Mouse (Mus musculus): Measurements from ENCODE around the gene Olfr1297. TPM values are rescaled to one million over a fixed set of nuclear protein-coding genes. Genes with fewer than 3 reads are reported as not detected.

Olfr1297 gene
- polyA plus RNA-seq (2015; fragmentation: Nextera tagmentation; extraction: Ambion mirVana), result 0.12 TPM in 1 of 2 replicates, not detected in the other

DNA sequence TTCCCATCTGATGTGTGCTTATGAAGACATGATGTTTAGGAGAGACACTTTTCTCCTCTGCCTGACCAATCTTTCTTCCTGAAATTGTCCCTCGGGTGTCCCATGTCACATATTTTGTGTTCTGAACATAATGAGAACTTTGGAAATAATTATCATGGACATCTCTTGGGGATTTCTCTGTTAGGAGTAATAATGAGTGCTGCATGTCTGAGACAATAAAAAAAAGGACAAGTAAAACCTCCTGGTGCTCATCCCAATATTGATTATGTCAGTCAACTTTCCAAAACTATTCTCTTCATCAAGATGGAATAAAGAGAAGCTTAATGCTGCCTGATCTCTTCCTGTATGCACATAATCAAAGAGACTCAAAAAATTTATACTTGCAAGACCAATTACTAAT is at the start of gene Olfr1297:
Olfr1297 (minus strand) TSS at position 101 of the 400 bp plus-strand sequence.
- Histone ChIP-seq H3K27ac (replicated peaks) (no peak within 1 kb of the TSS), H3K4me1 (no peaks in the 10 kb centered on the region), H3K9me3 (replicated peaks) (no peaks in the 10 kb centered on the region), H3K27me3 (no peaks in the 10 kb centered on the region), H3K4me3 (replicated peaks) (no peak within 1 kb of the TSS), H3K9ac (no peak within 1 kb of the TSS), H3K36me3 (no peaks in the 10 kb centered on the region), H3K4me2 (replicated peaks) (no peak within 1 kb of the TSS)
- ATAC-seq (ENCODE audit: insufficient number of reproducible peaks, low FRiP score, low TSS enrichment, low read depth), result no peak
- WGBS, result 87% methylated on average over 1 of the region's 1 CpGs

DNA sequence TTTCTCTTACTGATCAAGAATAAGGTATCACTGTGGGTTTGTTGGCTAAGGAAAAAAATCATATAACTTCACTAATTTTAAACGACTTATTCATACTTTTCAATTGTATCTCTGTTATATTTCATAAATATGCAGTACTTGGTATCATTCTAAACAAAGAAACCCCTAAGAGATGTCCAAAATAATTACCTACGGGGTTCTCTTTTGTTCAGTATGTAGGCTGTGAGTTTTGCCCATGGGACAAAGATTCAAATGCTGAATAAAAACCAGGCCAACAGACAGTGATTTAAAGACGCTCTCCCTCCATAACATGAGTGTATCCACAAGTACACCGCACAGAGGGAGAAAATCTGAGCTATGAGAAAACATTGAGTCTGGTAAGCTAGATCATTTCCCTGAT is 34.8 kb upstream of the Olfr1297 start, which contains the start of gene Olfr1299:
Olfr1299 (plus strand) TSS at position 301 of the 400 bp plus-strand sequence.
- Histone ChIP-seq H3K36me3 (no peaks in the 10 kb centered on the region), H3K4me1 (no peaks in the 10 kb centered on the region), H3K27me3 (no peaks in the 10 kb centered on the region), H3K4me2 (replicated peaks) (no peak within 1 kb of the TSS), H3K4me3 (replicated peaks) (no peak within 1 kb of the TSS), H3K9ac (no peak within 1 kb of the TSS), H3K9me3 (replicated peaks) (no peaks in the 10 kb centered on the region), H3K27ac (replicated peaks) (no peak within 1 kb of the TSS)
- 71% methylated on average over 4 of the region's 4 CpGs for WGBS
- ATAC-seq (ENCODE audit: insufficient number of reproducible peaks, low FRiP score, low TSS enrichment, low read depth), result no peak

GRCm38 (mm10) chr2:111649101-111649500 is 22.8 kb upstream of the Olfr1297 start, which contains the start of gene Olfr1298:
Gene Olfr1298 (minus strand): TSS chr2:111649201.
- Histone ChIP-seq H3K4me3 (replicated peaks) (no peak within 1 kb of the TSS), H3K27ac (replicated peaks) (no peak within 1 kb of the TSS), H3K9me3 (replicated peaks) (no peaks in the 10 kb centered on the region), H3K36me3 (no peaks in the 10 kb centered on the region), H3K4me1 (no peaks in the 10 kb centered on the region), H3K9ac (no peak within 1 kb of the TSS), H3K27me3 (no peaks in the 10 kb centered on the region), H3K4me2 (replicated peaks) (no peak within 1 kb of the TSS)
- no peak for ATAC-seq (ENCODE audit: insufficient number of reproducible peaks, low FRiP score, low TSS enrichment, low read depth)
- WGBS, result 74% methylated on average over 1 of the region's 1 CpGs

DNA sequence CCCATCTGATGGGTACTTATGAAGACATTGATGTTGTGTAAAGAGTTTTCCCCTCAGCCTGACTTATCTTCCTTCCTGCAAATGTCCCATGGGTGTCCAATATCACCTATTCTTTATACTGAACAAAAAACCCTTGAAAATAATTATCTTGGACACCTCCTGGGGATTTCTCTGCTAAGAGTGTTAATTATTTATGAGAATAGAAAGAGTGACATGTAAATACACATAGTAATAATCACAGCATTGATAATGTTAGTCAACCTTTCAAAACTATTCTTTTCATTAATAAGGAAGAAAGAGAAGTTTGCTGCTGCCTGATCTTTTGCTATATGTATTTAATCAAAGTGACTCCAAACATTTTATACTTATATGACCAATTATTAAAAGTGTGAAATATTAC is 56.7 kb downstream of the Olfr1297 start, which contains the start of gene Olfr1295:
Olfr1295 (minus strand) TSS at position 101 of the 400 bp plus-strand sequence.
- Histone ChIP-seq H3K27ac (replicated peaks) (no peak within 1 kb of the TSS), H3K9me3 (replicated peaks) (no peaks in the 10 kb centered on the region)
- no peak for ATAC-seq (ENCODE audit: insufficient number of reproducible peaks, low FRiP score, low TSS enrichment, low read depth)

More for the DNA sequence above, 56.7 kb downstream of the Olfr1297 start, which contains the start of gene Olfr1295:
- no peak within 1 kb of the TSS for H3K4me3 ChIP-seq (replicated peaks)
- H3K36me3 ChIP-seq, result no peaks in the 10 kb centered on the region
- H3K4me2 ChIP-seq (replicated peaks), result no peak within 1 kb of the TSS
- H3K27me3 ChIP-seq, result no peaks in the 10 kb centered on the region
- H3K4me1 ChIP-seq, result no peaks in the 10 kb centered on the region
- H3K9ac ChIP-seq, result no peak within 1 kb of the TSS

Other genes with a start within 250 kb of the Olfr1297 start
- gene Olfr1286, start 203.4 kb downstream of the Olfr1297 start, polyA plus RNA-seq (2015; fragmentation: Nextera tagmentation; extraction: Ambion mirVana), result not detected in 2 replicates
- not detected in 2 replicates for gene Olfr1287, start 177.4 kb downstream of the Olfr1297 start, polyA plus RNA-seq (2015; fragmentation: Nextera tagmentation; extraction: Ambion mirVana)
- not detected in 2 replicates for gene Olfr1288, start 152.4 kb downstream of the Olfr1297 start, polyA plus RNA-seq (2015; fragmentation: Nextera tagmentation; extraction: Ambion mirVana)
- not detected in 2 replicates for gene Olfr1289, start 145.7 kb downstream of the Olfr1297 start, polyA plus RNA-seq (2015; fragmentation: Nextera tagmentation; extraction: Ambion mirVana)
- gene Olfr1290, start 132.7 kb downstream of the Olfr1297 start, polyA plus RNA-seq (2015; fragmentation: Nextera tagmentation; extraction: Ambion mirVana), result not detected in 2 replicates
- gene Olfr1291-ps1, start 129.3 kb downstream of the Olfr1297 start, polyA plus RNA-seq (2015; fragmentation: Nextera tagmentation; extraction: Ambion mirVana), result 0.04 TPM in 1 of 2 replicates, not detected in the other
- not detected in 2 replicates for gene Olfr1293-ps, start 101.3 kb downstream of the Olfr1297 start, polyA plus RNA-seq (2015; fragmentation: Nextera tagmentation; extraction: Ambion mirVana)
- not detected in 2 replicates for gene Olfr1294, start 86.2 kb downstream of the Olfr1297 start, polyA plus RNA-seq (2015; fragmentation: Nextera tagmentation; extraction: Ambion mirVana)
- gene Olfr1295, start 56.8 kb downstream of the Olfr1297 start, polyA plus RNA-seq (2015; fragmentation: Nextera tagmentation; extraction: Ambion mirVana), result not detected in 2 replicates
- not detected in 2 replicates for gene Olfr1298, start 22.7 kb upstream of the Olfr1297 start, polyA plus RNA-seq (2015; fragmentation: Nextera tagmentation; extraction: Ambion mirVana)
- gene Olfr1299, start 34.9 kb upstream of the Olfr1297 start, polyA plus RNA-seq (2015; fragmentation: Nextera tagmentation; extraction: Ambion mirVana), result not detected in 2 replicates
- gene Olfr1301, start 124.5 kb upstream of the Olfr1297 start, polyA plus RNA-seq (2015; fragmentation: Nextera tagmentation; extraction: Ambion mirVana), result not detected in 2 replicates
- gene Olfr1302, start 150.9 kb upstream of the Olfr1297 start, polyA plus RNA-seq (2015; fragmentation: Nextera tagmentation; extraction: Ambion mirVana), result not detected in 2 replicates
- not detected in 2 replicates for gene Olfr1303, start 193.8 kb upstream of the Olfr1297 start, polyA plus RNA-seq (2015; fragmentation: Nextera tagmentation; extraction: Ambion mirVana)

Measured in embryonic facial prominence, embryonic 15.5 days (tissue).